Comparison of ENCODE assay signal across 27 mouse cellular contexts in genomic region chr10:43746631-43747001, GRCm38 (mm10).
DNase-seq lines count a peak whose midpoint lies in the region; ATAC-seq and TF ChIP-seq lines count a peak whose summit lies in the region.
"Had no signal": no experiment of that assay in that cellular context is flagged by ENCODE, and none has a peak within 500 bp of the region (broad histone marks: within the 10 kb centered on the region; RNA-seq: fewer than 3 reads in every experiment).

No protein-coding gene starts in this region.

- no peaks in the 10 kb centered on the region for H3K36me3 ChIP-seq in lung, embryonic 15.5 days
- H3K36me3 ChIP-seq: embryonic facial prominence, embryonic 10.5 days; embryonic facial prominence, embryonic 13.5 days; forebrain, embryonic 12.5 days; forebrain, embryonic 15.5 days; G1E; heart, embryonic 13.5 days had no signal

- H3K27ac ChIP-seq in gastrocnemius, adult 2 months: peak overlapping the region; percentile 76
- no peak overlapping the region for H3K27ac ChIP-seq in lung, embryonic 15.5 days
- H3K27ac ChIP-seq: embryonic facial prominence, embryonic 10.5 days; embryonic facial prominence, embryonic 13.5 days; forebrain, embryonic 12.5 days; forebrain, embryonic 15.5 days; heart, embryonic 13.5 days; hindbrain, embryonic 14.5 days; hindbrain, postnatal 0 days had no signal

- H3K4me3 ChIP-seq in gastrocnemius, adult 2 months: no peak overlapping the region
- H3K4me3 ChIP-seq in lung, embryonic 15.5 days: no peak overlapping the region
- H3K4me3 ChIP-seq: embryonic facial prominence, embryonic 10.5 days; embryonic facial prominence, embryonic 13.5 days; erythroblast, embryonic 14.5 days; forebrain, embryonic 12.5 days; forebrain, embryonic 15.5 days; heart, embryonic 13.5 days had no signal

- no peak for TF ChIP-seq CTCF in gastrocnemius, adult 2 months (IDR thresholded peaks at IDR 0.05)

- H3K9ac ChIP-seq in lung, embryonic 15.5 days: no peak overlapping the region
- H3K9ac ChIP-seq: embryonic facial prominence, embryonic 13.5 days; forebrain, embryonic 12.5 days; forebrain, embryonic 15.5 days; heart, embryonic 13.5 days; hindbrain, embryonic 14.5 days had no signal

- no peaks in the 10 kb centered on the region for H3K27me3 ChIP-seq in lung, embryonic 15.5 days
- H3K27me3 ChIP-seq: embryonic facial prominence, embryonic 13.5 days; forebrain, embryonic 15.5 days; heart, embryonic 13.5 days; Patski had no signal

- intact Hi-C loops in gastrocnemius, adult 2 months (cut with DNase I): loop anchor here (10.0 kb wide), 1 partner anchor 168 kb away; no protein-coding TSS in a partner anchor

- DNase-seq in gastrocnemius, adult 2 months: no peak
- no peak for DNase-seq in gastrocnemius, adult 8-10 months (ENCODE audit: low spot score in 2 of 2)
- DNase-seq in lung, postnatal 36 days: no peak
- DNase-seq in testis, postnatal 10 days (ENCODE audit: low spot score): peak; percentile 18
- DNase-seq in testis, postnatal 14 days (ENCODE audit: low spot score): no peak
- DNase-seq: adrenal gland, postnatal 10 days; adrenal gland, postnatal 36 days; cerebellum, adult 11 months; cerebellum, adult 2 months; cerebellum, adult 9-11 months; cerebellum, postnatal 25 days; embryo, embryonic 11 days; gastrocnemius, postnatal 14 days; heart, postnatal 14 days; heart, postnatal 4 days had no signal

- peaks cover 12% of the 10 kb centered on the region for H3K4me1 ChIP-seq in lung, embryonic 15.5 days

- ATAC-seq in lung, embryonic 15.5 days (ENCODE audit: borderline replicate concordance, extremely low read depth, low FRiP score, low TSS enrichment): 0 out of 2 replicates have a peak, but pooled peaks have one; percentile 2
- ATAC-seq: forebrain, embryonic 15.5 days; hindbrain, postnatal 0 days; inflammation-experienced regulatory T-cells, adult 6 months; Patski had no signal

- H3K4me2 ChIP-seq in lung, embryonic 15.5 days: no peak overlapping the region
- H3K4me2 ChIP-seq: embryonic facial prominence, embryonic 13.5 days; forebrain, embryonic 12.5 days; forebrain, embryonic 15.5 days; heart, embryonic 13.5 days; hindbrain, embryonic 14.5 days had no signal

- no peaks in the 10 kb centered on the region for H3K9me3 ChIP-seq in lung, embryonic 15.5 days
- H3K9me3 ChIP-seq: embryonic facial prominence, embryonic 10.5 days; embryonic facial prominence, embryonic 13.5 days; forebrain, embryonic 12.5 days; forebrain, embryonic 15.5 days; G1E; heart, embryonic 13.5 days had no signal

- 91% methylated on average over 1 of the region's 1 CpGs for WGBS in lung, embryonic 15.5 days
